Mouse (Mus musculus): Measurements from ENCODE around the gene Adgrd1. TPM values are rescaled to one million over a fixed set of nuclear protein-coding genes. Genes with fewer than 3 reads are reported as not detected.

Adgrd1 gene
- polyA plus RNA-seq, 1 experiment from 2014 or later: not detected

GRCm38 (mm10) chr5:129233881-129234432 lies 137.4 kb downstream of the Adgrd1 start:
- H3K27ac ChIP-seq (ENCODE audit: low read depth, low read length): no peak overlapping the region
- H3K9me3 ChIP-seq (ENCODE audit: control insufficient read depth, low read length): no peaks in the 10 kb centered on the region
- H3K4me3 ChIP-seq (ENCODE audit: low read depth, low read length): no peak overlapping the region
- no peak overlapping the region for H3K4me2 ChIP-seq
- no peak overlapping the region for H3K9ac ChIP-seq (ENCODE audit: low read depth, low read length)
- no peaks in the 10 kb centered on the region for H3K27me3 ChIP-seq (replicated peaks; ENCODE audit: control insufficient read depth, insufficient read depth, low read length)
- WGBS: 76% methylated on average over 7 of the region's 7 CpGs
- no peaks in the 10 kb centered on the region for H3K4me1 ChIP-seq (replicated peaks; ENCODE audit: control insufficient read depth, insufficient read depth, low read length)
- DNase-seq (ENCODE audit: low spot score) (no peak), ATAC-seq (replicated peaks; ENCODE audit: low FRiP score) (no peak)
- no peaks in the 10 kb centered on the region for H3K36me3 ChIP-seq (ENCODE audit: control insufficient read depth, insufficient read depth, low read length)

- H3K27ac ChIP-seq (ENCODE audit: low read depth, low read length): no peak overlapping the region
- 80% methylated on average over 11 of the region's 11 CpGs for WGBS
- ATAC-seq (replicated peaks; ENCODE audit: low FRiP score) (no peak), DNase-seq (ENCODE audit: low spot score) (no peak)
- H3K36me3 ChIP-seq (ENCODE audit: control insufficient read depth, insufficient read depth, low read length): no peaks in the 10 kb centered on the region
- H3K4me3 ChIP-seq (ENCODE audit: low read depth, low read length): no peak overlapping the region
- no peaks in the 10 kb centered on the region for H3K27me3 ChIP-seq (replicated peaks; ENCODE audit: control insufficient read depth, insufficient read depth, low read length)
- H3K9me3 ChIP-seq (ENCODE audit: control insufficient read depth, low read length): no peaks in the 10 kb centered on the region
- no peak overlapping the region for H3K9ac ChIP-seq (ENCODE audit: low read depth, low read length)
- no peaks in the 10 kb centered on the region for H3K4me1 ChIP-seq (replicated peaks; ENCODE audit: control insufficient read depth, insufficient read depth, low read length)
- H3K4me2 ChIP-seq: no peak overlapping the region
These were observed 139.8 kb downstream of the Adgrd1 start for GRCm38 (mm10) chr5:129236366-129236765.

DNA sequence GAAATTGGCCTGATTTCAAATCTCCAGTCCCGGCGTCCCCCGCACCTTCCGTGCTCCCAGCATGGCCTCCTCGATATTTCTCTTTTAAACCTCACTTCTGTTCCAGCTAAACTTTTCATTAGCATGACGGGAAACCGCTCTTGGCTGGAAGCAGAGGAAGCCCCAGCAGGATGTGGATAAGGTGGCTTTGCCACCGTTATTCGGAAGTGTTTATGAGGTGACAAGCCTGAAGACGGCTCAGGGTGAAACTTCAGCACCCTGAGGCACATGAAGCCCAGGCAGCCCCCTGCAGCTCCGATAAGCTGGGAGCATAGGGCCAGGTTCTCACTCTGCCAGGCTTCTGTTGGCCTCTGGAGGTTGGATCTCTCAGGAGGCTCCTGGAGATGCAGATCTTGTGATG lies 145.3 kb downstream of the Adgrd1 start:
- H3K27ac ChIP-seq (ENCODE audit: low read depth, low read length): no peak overlapping the region
- H3K4me2 ChIP-seq: no peak overlapping the region
- H3K27me3 ChIP-seq (replicated peaks; ENCODE audit: control insufficient read depth, insufficient read depth, low read length): no peaks in the 10 kb centered on the region
- no peak overlapping the region for H3K9ac ChIP-seq (ENCODE audit: low read depth, low read length)
- H3K4me3 ChIP-seq (ENCODE audit: low read depth, low read length): no peak overlapping the region
- H3K9me3 ChIP-seq (ENCODE audit: control insufficient read depth, low read length): no peaks in the 10 kb centered on the region
- no peak for ATAC-seq (replicated peaks; ENCODE audit: low FRiP score)
- H3K4me1 ChIP-seq (replicated peaks; ENCODE audit: control insufficient read depth, insufficient read depth, low read length): no peaks in the 10 kb centered on the region
- 59% methylated on average over 11 of the region's 11 CpGs for WGBS
- no peaks in the 10 kb centered on the region for H3K36me3 ChIP-seq (ENCODE audit: control insufficient read depth, insufficient read depth, low read length)
- DNase-seq (ENCODE audit: low spot score): no peak

GRCm38 (mm10) chr5:129242265-129242664 lies 145.7 kb downstream of the Adgrd1 start:
- Histone ChIP-seq H3K36me3 (ENCODE audit: control insufficient read depth, insufficient read depth, low read length) (no peaks in the 10 kb centered on the region), H3K4me2 (no peak overlapping the region), H3K27ac (ENCODE audit: low read depth, low read length) (no peak overlapping the region), H3K4me3 (ENCODE audit: low read depth, low read length) (no peak overlapping the region), H3K9ac (ENCODE audit: low read depth, low read length) (no peak overlapping the region), H3K9me3 (ENCODE audit: control insufficient read depth, low read length) (no peaks in the 10 kb centered on the region), H3K27me3 (replicated peaks; ENCODE audit: control insufficient read depth, insufficient read depth, low read length) (no peaks in the 10 kb centered on the region), H3K4me1 (replicated peaks; ENCODE audit: control insufficient read depth, insufficient read depth, low read length) (no peaks in the 10 kb centered on the region)
- DNase-seq (ENCODE audit: low spot score) (no peak), ATAC-seq (replicated peaks; ENCODE audit: low FRiP score) (no peak)
- 40% methylated on average over 3 of the region's 3 CpGs for WGBS

DNA sequence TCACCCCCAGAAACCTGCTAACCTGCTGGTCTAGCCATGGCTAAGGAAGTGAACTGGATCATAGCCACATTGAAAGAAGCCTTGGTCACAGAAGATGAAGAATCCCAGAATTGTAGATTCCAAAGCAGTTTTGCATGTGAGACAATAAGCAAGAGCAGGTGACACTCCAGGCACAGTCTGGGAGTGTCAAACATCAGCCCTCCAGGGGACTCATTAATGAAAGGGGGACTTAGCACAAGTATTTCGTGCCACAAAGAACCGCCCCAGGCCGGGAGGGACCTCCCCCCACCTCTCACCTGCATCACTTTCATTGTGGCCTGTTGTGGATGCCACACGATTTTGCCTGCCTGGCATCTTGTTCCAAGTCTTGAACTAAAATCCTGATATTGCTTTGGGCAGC lies 146.6 kb downstream of the Adgrd1 start:
- Histone ChIP-seq H3K36me3 (ENCODE audit: control insufficient read depth, insufficient read depth, low read length) (no peaks in the 10 kb centered on the region), H3K4me1 (replicated peaks; ENCODE audit: control insufficient read depth, insufficient read depth, low read length) (no peaks in the 10 kb centered on the region), H3K27me3 (replicated peaks; ENCODE audit: control insufficient read depth, insufficient read depth, low read length) (no peaks in the 10 kb centered on the region), H3K9ac (ENCODE audit: low read depth, low read length) (no peak overlapping the region), H3K27ac (ENCODE audit: low read depth, low read length) (no peak overlapping the region), H3K4me2 (no peak overlapping the region), H3K9me3 (ENCODE audit: control insufficient read depth, low read length) (no peaks in the 10 kb centered on the region), H3K4me3 (ENCODE audit: low read depth, low read length) (no peak overlapping the region)
- ATAC-seq (replicated peaks; ENCODE audit: low FRiP score): no peak
- WGBS: 76% methylated on average over 4 of the region's 4 CpGs
- DNase-seq (ENCODE audit: low spot score): no peak

- Histone ChIP-seq H3K4me3 (ENCODE audit: low read depth, low read length) (no peak overlapping the region), H3K9me3 (ENCODE audit: control insufficient read depth, low read length) (no peaks in the 10 kb centered on the region), H3K4me1 (replicated peaks; ENCODE audit: control insufficient read depth, insufficient read depth, low read length) (no peaks in the 10 kb centered on the region), H3K4me2 (no peak overlapping the region), H3K9ac (ENCODE audit: low read depth, low read length) (no peak overlapping the region), H3K36me3 (ENCODE audit: control insufficient read depth, insufficient read depth, low read length) (no peaks in the 10 kb centered on the region), H3K27ac (ENCODE audit: low read depth, low read length) (no peak overlapping the region), H3K27me3 (replicated peaks; ENCODE audit: control insufficient read depth, insufficient read depth, low read length) (no peaks in the 10 kb centered on the region)
- no peak for DNase-seq (ENCODE audit: low spot score)
- no peak for ATAC-seq (replicated peaks; ENCODE audit: low FRiP score)
- 57% methylated on average over 5 of the region's 5 CpGs for WGBS
These were observed 147.8 kb downstream of the Adgrd1 start for GRCm38 (mm10) chr5:129244392-129244791.

DNA sequence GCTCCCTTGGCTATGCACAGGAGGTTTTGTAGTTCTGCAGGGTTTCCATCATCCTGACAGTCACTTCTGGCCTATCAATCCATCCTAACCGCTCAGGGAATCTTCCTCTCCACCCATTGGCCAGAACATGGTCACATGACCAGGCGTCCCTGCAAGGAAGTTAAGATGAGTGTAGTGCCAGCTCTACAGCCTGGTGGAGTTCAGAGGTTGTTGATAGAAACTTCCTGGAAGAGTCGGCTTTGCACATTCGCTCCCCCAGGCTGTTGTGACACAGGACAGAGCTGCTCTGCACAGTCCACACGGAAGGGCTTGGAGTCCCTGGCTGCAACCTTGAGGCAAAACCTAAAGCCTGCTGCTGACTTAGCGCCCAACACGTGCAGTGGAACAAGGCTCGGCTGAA lies 152.5 kb downstream of the Adgrd1 start:
- H3K9ac ChIP-seq (ENCODE audit: low read depth, low read length): no peak overlapping the region
- WGBS: 60% methylated on average over 8 of the region's 8 CpGs
- no peaks in the 10 kb centered on the region for H3K27me3 ChIP-seq (replicated peaks; ENCODE audit: control insufficient read depth, insufficient read depth, low read length)
- no peak for DNase-seq (ENCODE audit: low spot score)
- no peak; the same call in 1 of the 2 replicates for ATAC-seq (replicated peaks; ENCODE audit: low FRiP score)
- no peaks in the 10 kb centered on the region for H3K9me3 ChIP-seq (ENCODE audit: control insufficient read depth, low read length)
- no peaks in the 10 kb centered on the region for H3K4me1 ChIP-seq (replicated peaks; ENCODE audit: control insufficient read depth, insufficient read depth, low read length)
- H3K27ac ChIP-seq (ENCODE audit: low read depth, low read length): no peak overlapping the region
- no peak overlapping the region for H3K4me3 ChIP-seq (ENCODE audit: low read depth, low read length)
- H3K36me3 ChIP-seq (ENCODE audit: control insufficient read depth, insufficient read depth, low read length): no peaks in the 10 kb centered on the region
- H3K4me2 ChIP-seq: no peak overlapping the region

Other genes starting within 250 kb of the Adgrd1 start
- 0.12 and 0.37 TPM in 2 replicates for gene Rimbp2, start 143.3 kb upstream of the Adgrd1 start, polyA plus RNA-seq (2014; fragmentation: Nextera tagmentation; extraction: Ambion mirVana)
- gene Stx2, start 88.2 kb upstream of the Adgrd1 start, polyA plus RNA-seq (2014; fragmentation: Nextera tagmentation; extraction: Ambion mirVana): 87.3 and 98.4 TPM in 2 replicates
- gene Ran, start 76.7 kb upstream of the Adgrd1 start, polyA plus RNA-seq (2014; fragmentation: Nextera tagmentation; extraction: Ambion mirVana): 878 and 928 TPM in 2 replicates